Mouse (Mus musculus) liver, embryonic 14.5 days (tissue): ENCODE measurements around the gene Abhd5. TPM values are rescaled to one million over a fixed set of nuclear protein-coding genes. Genes with fewer than 3 reads are reported as not detected.

Experiments
- ATAC-seq: fragments of 200-750 bp; cut with Nextera tagmentation; 2 replicates; pipeline ENCODE4 v1.8.0; 2017; ENCODE audit warnings: moderate number of reproducible peaks, mild to moderate bottlenecking, moderate library complexity; ENCODE audit not compliant: insufficient read depth
- DNase-seq, 3 experiments: peaks; one replicate each; pipeline ENCODE4 v3.0.0-alpha.2; 2012 to 2013; ENCODE audit warnings: low read depth in 3 of 3, low spot score in 3 of 3
- H3K27ac ChIP-seq: fragments of 300-500 bp; sonication (generic); 2 replicates; pipeline ENCODE4 v1.5.1; 2014; ENCODE audit warnings: moderate library complexity, mild to moderate bottlenecking, control low read depth, inconsistent platforms
- H3K27me3 ChIP-seq: fragments of 300-500 bp; sonication (generic); 2 replicates; pipeline ENCODE4 v1.6.1; 2014; ENCODE audit warnings: mild to moderate bottlenecking, low read length, moderate library complexity; ENCODE audit not compliant: control insufficient read depth, insufficient read depth
- H3K36me3 ChIP-seq: fragments of 300-500 bp; sonication (generic); replicated peaks from 2 replicates; pipeline ENCODE4 v1.6.1; 2014; ENCODE audit warnings: low read depth; ENCODE audit not compliant: control insufficient read depth, insufficient read depth
- H3K4me1 ChIP-seq, 2 experiments: fragments of 200-500 bp in 1 of 2; fragments of 300-500 bp in 1 of 2; sonication (generic) in 1 of 2; replicated peaks; 2 replicates each; pipeline ENCODE4 v1.6.1; 2012 to 2014; ENCODE audit warnings: antibody characterized with exemption in 1 of 2, inconsistent platforms in 1 of 2, low read length in 1 of 2; ENCODE audit not compliant: control insufficient read depth in 2 of 2, insufficient read depth in 2 of 2
- H3K4me2 ChIP-seq: fragments of 300-500 bp; sonication (generic); 2 replicates; pipeline ENCODE4 v1.6.1; 2014; ENCODE audit warnings: low read depth, mild to moderate bottlenecking, control low read depth, moderate library complexity
- H3K4me3 ChIP-seq, 2 experiments: fragments of 200-500 bp in 1 of 2; fragments of 300-500 bp in 1 of 2; sonication (generic) in 1 of 2; 2 replicates each; pipeline ENCODE4 v1.5.1; 2012 to 2014; ENCODE audit warnings: low read depth in 2 of 2, low read length in 2 of 2, mild to moderate bottlenecking in 2 of 2, control low read depth in 1 of 2, inconsistent platforms in 1 of 2, moderate library complexity in 1 of 2; ENCODE audit not compliant: insufficient read depth in 1 of 2
- H3K9ac ChIP-seq: fragments of 300-500 bp; sonication (generic); replicated peaks from 2 replicates; pipeline ENCODE4 v1.6.1; 2014; ENCODE audit warnings: mild to moderate bottlenecking, control low read depth, moderate library complexity
- H3K9me3 ChIP-seq: fragments of 300-500 bp; sonication (generic); 2 replicates; pipeline ENCODE4 v1.6.1; 2016; ENCODE audit warnings: low read length, mixed read lengths; ENCODE audit not compliant: control insufficient read depth
- CTCF ChIP-seq: IDR thresholded peaks from 2 replicates; pipeline ENCODE4 v1.5.1; 2016; ENCODE audit warnings: antibody characterized with exemption, low read depth, control low read depth
- EP300 ChIP-seq: IDR thresholded peaks from 2 replicates; pipeline ENCODE4 v1.6.1; 2016; ENCODE audit warnings: antibody characterized with exemption, low read depth
- WGBS: fragments of 180-500 bp; shearing (Covaris S2); extraction: QIAGEN DNeasy Blood & Tissue Kit; methylation state at CpG from one replicate; pipeline ENCODE4 v1.1.7; 2014; ENCODE audit not compliant: insufficient replicate concordance; 5-methylcytosine and 5-hydroxymethylcytosine counted together
- polyA plus RNA-seq, 2 experiments: library from polyadenylated mRNA; depleted of rRNA in 1 of 2; stranded (reverse) in 1 of 2; unstranded in 1 of 2; fragments of >200 nt; fragmentation: Nextera tagmentation in 1 of 2; extraction: Ambion mirVana in 1 of 2; gene quantifications; 2 replicates each; pipeline versions ENCODE4 v1.2.1 to v1.2.3; 2012 to 2014

Abhd5 gene
- polyA plus RNA-seq, 2 experiments = 15.6 to 26.1 TPM

DNA sequence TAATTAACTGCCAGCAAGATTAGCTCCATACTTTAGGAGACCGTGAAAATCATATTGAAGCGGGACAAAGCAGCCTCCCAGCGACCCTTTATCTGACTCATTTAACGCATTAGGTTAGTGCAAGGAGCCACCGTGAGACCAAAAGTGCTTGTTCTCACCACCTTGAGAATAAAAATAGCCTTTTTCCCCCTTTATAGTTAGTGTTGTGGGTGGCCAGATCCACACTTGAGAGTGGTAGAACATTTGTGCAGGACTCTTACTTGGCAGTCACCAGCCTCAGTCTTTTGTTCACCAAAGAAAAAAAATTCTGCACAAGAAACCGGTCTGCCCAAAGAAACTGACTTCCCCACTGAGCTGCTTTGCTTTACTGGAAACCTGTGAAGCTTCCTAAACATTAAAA lies 29.6 kb downstream of the Abhd5 start:
- Histone ChIP-seq H3K9me3 (no peaks in the 10 kb centered on the region), H3K4me3 (no peak overlapping the region), H3K27me3 (no peaks in the 10 kb centered on the region), H3K4me2 (no peak overlapping the region), H3K27ac (no peak overlapping the region), H3K9ac (no peak overlapping the region), H3K36me3 (peaks cover 18% of the 10 kb centered on the region), H3K4me1 (no peaks in the 10 kb centered on the region)
- ATAC-seq (no peak), DNase-seq (no peak)
- TF ChIP-seq CTCF (no peak), EP300 (no peak)
- WGBS = 88% methylated on average over 6 of the region's 6 CpGs

DNA sequence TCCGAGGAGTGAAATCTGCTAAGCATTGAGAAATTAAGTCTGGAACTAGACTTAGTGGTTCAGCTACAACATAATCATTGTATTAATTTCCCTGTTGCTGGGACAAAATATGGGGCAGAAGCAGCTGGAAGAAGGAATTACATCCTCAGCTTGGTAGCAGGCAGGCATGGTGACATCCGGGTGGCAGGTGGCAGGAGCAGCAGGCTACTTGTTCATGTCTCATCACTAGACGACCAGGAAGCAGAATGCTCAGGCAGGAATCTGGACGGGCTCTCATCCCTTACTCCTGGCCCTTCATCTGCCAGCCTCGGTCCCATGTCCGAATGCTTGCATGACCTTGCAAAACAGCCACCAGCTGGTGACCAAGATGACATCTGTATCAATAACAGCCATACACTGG lies 30.6 kb downstream of the Abhd5 start:
- Histone ChIP-seq H3K4me1 (no peaks in the 10 kb centered on the region), H3K4me3 (no peak overlapping the region), H3K4me2 (no peak overlapping the region), H3K9me3 (no peaks in the 10 kb centered on the region), H3K27ac (no peak overlapping the region), H3K36me3 (peaks cover 12% of the 10 kb centered on the region), H3K27me3 (no peaks in the 10 kb centered on the region), H3K9ac (no peak overlapping the region)
- 71% methylated on average over 6 of the region's 6 CpGs for WGBS
- no peak for TF ChIP-seq EP300
- TF ChIP-seq CTCF = no peak
- ATAC-seq (no peak), DNase-seq (no peak)

DNA sequence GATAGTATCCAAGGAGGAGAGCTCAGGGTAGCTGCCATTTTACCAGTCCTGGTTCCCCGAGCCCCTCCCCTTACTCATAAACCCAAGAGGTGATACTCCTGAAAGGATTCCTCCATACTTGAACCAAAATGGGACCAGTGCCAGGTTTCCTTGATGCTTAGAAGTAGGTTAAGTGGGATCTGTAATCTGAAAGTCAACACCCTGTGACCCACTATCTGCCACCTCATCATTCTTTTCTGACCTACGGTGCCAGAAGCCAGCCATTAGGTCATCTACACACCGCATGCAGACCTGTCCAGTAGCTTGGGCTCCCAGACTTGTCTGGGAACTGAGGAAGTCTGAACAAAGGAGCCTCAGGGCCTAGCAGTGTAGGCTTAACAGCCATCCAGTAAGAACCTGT lies 34.6 kb downstream of the Abhd5 start:
- 73% methylated on average over 3 of the region's 3 CpGs for WGBS
- no peaks in the 10 kb centered on the region for H3K9me3 ChIP-seq
- ATAC-seq = no peak
- no peaks in the 10 kb centered on the region for H3K27me3 ChIP-seq
- H3K4me3 ChIP-seq = no peak overlapping the region
- no peak overlapping the region for H3K9ac ChIP-seq
- peaks cover 3% of the 10 kb centered on the region; the same call in 1 of the 2 replicates for H3K36me3 ChIP-seq
- no peak for DNase-seq
- TF ChIP-seq EP300 (no peak), CTCF (no peak)
- no peaks in the 10 kb centered on the region for H3K4me1 ChIP-seq
- H3K27ac ChIP-seq = no peak overlapping the region
- no peak overlapping the region for H3K4me2 ChIP-seq

DNA sequence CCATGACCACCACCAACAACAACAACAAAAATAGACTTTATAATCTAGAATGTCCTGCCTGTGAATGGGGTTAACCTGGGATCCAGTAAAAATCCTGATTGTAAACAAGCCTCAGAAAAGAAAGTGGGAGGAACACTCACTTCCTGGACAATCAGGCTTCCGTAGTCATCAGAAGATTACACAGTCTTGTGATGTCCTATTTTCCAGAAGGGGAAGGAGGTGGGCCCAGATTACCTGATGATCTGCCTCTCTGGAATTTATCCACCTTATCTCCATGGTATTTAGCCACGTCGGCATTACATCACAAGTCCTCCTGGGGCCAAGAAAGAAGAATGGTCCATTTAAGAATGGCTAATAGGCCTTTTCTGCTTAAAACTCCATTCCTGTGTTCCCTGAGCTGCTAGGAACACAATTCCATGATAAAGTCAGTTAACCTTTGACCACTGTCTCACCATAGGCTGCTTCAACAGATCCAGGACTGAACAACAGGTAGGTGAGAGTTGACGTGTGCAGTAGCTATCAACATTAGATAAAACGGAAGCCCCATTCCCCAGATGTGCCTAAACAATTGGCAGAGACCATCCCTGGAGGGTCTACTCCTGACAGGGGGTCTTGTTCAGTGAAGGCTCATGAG lies 38.0 kb downstream of the Abhd5 start:
- Histone ChIP-seq H3K27ac (no peak overlapping the region), H3K4me2 (no peak overlapping the region), H3K36me3 (no peaks in the 10 kb centered on the region), H3K9me3 (no peaks in the 10 kb centered on the region), H3K9ac (no peak overlapping the region), H3K27me3 (no peaks in the 10 kb centered on the region), H3K4me3 (no peak overlapping the region), H3K4me1 (no peaks in the 10 kb centered on the region)
- ATAC-seq (no peak), DNase-seq (no peak)
- WGBS = 67% methylated on average over 5 of the region's 5 CpGs
- TF ChIP-seq EP300 (no peak), CTCF (no peak)

DNA sequence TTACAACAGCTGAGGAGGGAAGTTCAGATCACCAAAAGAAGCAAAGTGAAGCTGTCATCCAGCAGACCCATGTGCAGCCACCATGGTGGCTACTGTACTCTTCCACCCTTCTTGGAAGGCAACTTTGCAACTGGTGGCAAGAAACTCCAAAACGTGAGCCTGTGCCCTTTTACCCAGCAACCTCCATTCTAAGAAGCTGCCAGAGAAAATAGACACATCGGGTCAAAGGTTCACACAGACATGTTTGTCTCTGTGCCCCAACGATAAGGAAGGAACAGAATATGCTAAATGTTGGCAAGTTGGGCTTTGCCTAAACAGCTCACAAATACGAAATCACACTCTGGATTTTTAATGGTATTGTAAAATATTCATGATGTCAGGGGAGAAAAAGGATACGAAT lies 44.4 kb downstream of the Abhd5 start:
- Histone ChIP-seq H3K27me3 (no peaks in the 10 kb centered on the region), H3K9me3 (no peaks in the 10 kb centered on the region), H3K27ac (no peak overlapping the region), H3K4me3 (no peak overlapping the region), H3K36me3 (no peaks in the 10 kb centered on the region), H3K9ac (no peak overlapping the region), H3K4me2 (no peak overlapping the region), H3K4me1 (no peaks in the 10 kb centered on the region)
- WGBS = 57% methylated on average over 5 of the region's 5 CpGs
- no peak for DNase-seq
- TF ChIP-seq EP300 = no peak
- no peak for TF ChIP-seq CTCF
- ATAC-seq = no peak
